Mouse (Mus musculus) E14TG2a.4 (cell line): Measurements from ENCODE around the gene C1s1.
"Not testable (repeated sequence)": the region's sequence is repeated elsewhere in the genome, so short reads cannot be mapped to it uniquely, and the experiment has no call there.

ENCODE experiments used
- CTCF ChIP-seq: conservative IDR thresholded peaks from 2 replicates; pipeline ENCODE4 v1.5.1; 2014; ENCODE audit warnings: low read length
- NANOG ChIP-seq: IDR thresholded peaks from 2 replicates; pipeline ENCODE4 v1.6.1; 2014; ENCODE audit warnings: borderline replicate concordance, low read length, mixed read lengths
- POU5F1 ChIP-seq: IDR thresholded peaks from 2 replicates; pipeline ENCODE4 v1.6.1; 2014; ENCODE audit warnings: low read length, borderline replicate concordance

DNA sequence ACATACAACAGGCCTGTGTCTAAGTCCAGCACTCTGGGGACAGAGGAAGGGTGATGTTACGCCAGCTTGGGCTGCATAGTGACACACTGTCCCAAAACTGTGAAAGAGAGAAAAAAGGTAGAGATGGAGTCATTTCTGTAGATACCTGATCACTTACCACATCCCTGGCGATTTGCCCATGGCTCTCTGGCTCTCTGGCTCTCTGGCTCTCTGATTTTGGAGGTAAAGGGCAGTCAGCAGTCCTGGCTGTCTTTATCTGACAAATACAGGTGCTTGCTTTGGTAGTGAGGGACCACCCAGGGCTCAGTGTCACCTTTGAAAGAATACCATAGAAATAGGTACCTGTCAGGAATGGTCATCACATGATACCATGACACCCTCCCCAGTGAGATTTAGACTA, 983 bp downstream of the C1s1 start:
- TF ChIP-seq CTCF, NANOG, POU5F1: not testable (repeated sequence)
